Mouse (Mus musculus): ENCODE measurements around the gene Tent4a.

- TF ChIP-seq POLR2A (IDR thresholded peaks at IDR 0.05; ENCODE audit: low read depth, low read length) (no peak), CTCF (IDR thresholded peaks at IDR 0.05; ENCODE audit: borderline replicate concordance, insufficient read depth, low read length) (no peak)
These were observed 47.3 kb downstream of the Tent4a start for GRCm38 (mm10) chr13:69487108-69487507.

Data from embryonic fibroblast, embryonic 13.5 days (primary cell).